Mouse (Mus musculus): Measurements from ENCODE around the gene Ifitm5. TPM values are rescaled to one million over a fixed set of nuclear protein-coding genes. Genes with fewer than 3 reads are reported as not detected.
"Not testable (repeated sequence)": the region's sequence is repeated elsewhere in the genome, so short reads cannot be mapped to it uniquely, and the experiment has no call there.

Ifitm5 gene
- polyA plus RNA-seq, 1 experiment from 2014 or later, result 2.4 TPM

GRCm38 (mm10) chr7:140975465-140975864 lies 25.4 kb upstream of the Ifitm5 start:
- Histone ChIP-seq H3K4me3 (replicated peaks) (no peak overlapping the region), H3K9me3 (no peaks in the 10 kb centered on the region), H3K36me3 (no peaks in the 10 kb centered on the region), H3K4me2 (replicated peaks) (no peak overlapping the region), H3K27ac (peak overlapping the region; percentile 75), H3K4me1 (replicated peaks) (peaks cover 28% of the 10 kb centered on the region), H3K9ac (no peak overlapping the region), H3K27me3 (replicated peaks) (no peaks in the 10 kb centered on the region)
- ATAC-seq, result no peak
- WGBS, result 28% methylated on average over 3 of the region's 3 CpGs

GRCm38 (mm10) chr7:140974940-140975339 lies 24.8 kb upstream of the Ifitm5 start:
- Histone ChIP-seq H3K4me2 (replicated peaks) (no peak overlapping the region), H3K36me3 (no peaks in the 10 kb centered on the region), H3K27ac (peak overlapping the region; percentile 75), H3K9ac (no peak overlapping the region; the same call in 1 of the 2 replicates), H3K4me1 (replicated peaks) (peaks cover 28% of the 10 kb centered on the region), H3K9me3 (no peaks in the 10 kb centered on the region), H3K27me3 (replicated peaks) (no peaks in the 10 kb centered on the region), H3K4me3 (replicated peaks) (no peak overlapping the region)
- ATAC-seq, result no peak
- WGBS, result 17% methylated on average over 9 of the region's 9 CpGs

GRCm38 (mm10) chr7:140973396-140974165 lies 23.5 kb upstream of the Ifitm5 start:
- Histone ChIP-seq H3K27me3 (replicated peaks) (no peaks in the 10 kb centered on the region), H3K36me3 (no peaks in the 10 kb centered on the region), H3K9me3 (no peaks in the 10 kb centered on the region), H3K4me1 (replicated peaks) (peaks cover 28% of the 10 kb centered on the region), H3K27ac (peak overlapping the region; percentile 75), H3K4me2 (replicated peaks) (no peak overlapping the region), H3K4me3 (replicated peaks) (no peak overlapping the region), H3K9ac (no peak overlapping the region)
- no peak for ATAC-seq
- WGBS, result 36% methylated on average over 14 of the region's 14 CpGs

GRCm38 (mm10) chr7:140971479-140972171 lies 21.5 kb upstream of the Ifitm5 start:
- WGBS, result 44% methylated on average over 8 of the region's 8 CpGs
- ATAC-seq, result peak; percentile 70
- Histone ChIP-seq H3K4me3 (replicated peaks) (no peak overlapping the region), H3K27me3 (replicated peaks) (no peaks in the 10 kb centered on the region), H3K36me3 (no peaks in the 10 kb centered on the region), H3K27ac (peak overlapping the region; percentile 91), H3K9ac (no peak overlapping the region), H3K4me2 (replicated peaks) (peak overlapping the region; percentile 24), H3K4me1 (replicated peaks) (peaks cover 31% of the 10 kb centered on the region), H3K9me3 (no peaks in the 10 kb centered on the region)

GRCm38 (mm10) chr7:140970931-140971330 lies 20.8 kb upstream of the Ifitm5 start:
- ATAC-seq, result no peak

GRCm38 (mm10) chr7:140968710-140969109 lies 18.6 kb upstream of the Ifitm5 start:
- Histone ChIP-seq H3K4me2 (replicated peaks) (peak overlapping the region; percentile 48), H3K4me1 (replicated peaks) (peaks cover 20% of the 10 kb centered on the region), H3K4me3 (replicated peaks) (peak overlapping the region; percentile 16; the same call in 1 of the 2 replicates)
- H3K27me3 ChIP-seq (replicated peaks); H3K36me3 ChIP-seq; H3K9ac ChIP-seq; ATAC-seq; H3K9me3 ChIP-seq; H3K27ac ChIP-seq: not testable (repeated sequence)
- 28% methylated on average over 3 of the region's 3 CpGs for WGBS

More at GRCm38 (mm10) chr7:140970931-140971330, 20.8 kb upstream of the Ifitm5 start:
- WGBS, result 28% methylated on average over 7 of the region's 7 CpGs
- Histone ChIP-seq H3K9me3 (no peaks in the 10 kb centered on the region), H3K4me3 (replicated peaks) (no peak overlapping the region), H3K9ac (no peak overlapping the region), H3K4me1 (replicated peaks) (peaks cover 31% of the 10 kb centered on the region), H3K36me3 (no peaks in the 10 kb centered on the region), H3K27ac (peak overlapping the region; percentile 91), H3K4me2 (replicated peaks) (no peak overlapping the region), H3K27me3 (replicated peaks) (no peaks in the 10 kb centered on the region)

- peak overlapping the region; percentile 67; the same call in 1 of the 2 replicates for H3K27ac ChIP-seq
- WGBS, result 9% methylated on average over 14 of the region's 14 CpGs
- no peaks in the 10 kb centered on the region for H3K36me3 ChIP-seq
- H3K4me2 ChIP-seq (replicated peaks), result peak overlapping the region; percentile 48
- no peak overlapping the region for H3K9ac ChIP-seq
- peaks cover 13% of the 10 kb centered on the region for H3K4me1 ChIP-seq (replicated peaks)
- peak overlapping the region; percentile 16 for H3K4me3 ChIP-seq (replicated peaks)
- peak; percentile 64 for ATAC-seq
- H3K27me3 ChIP-seq (replicated peaks), result no peaks in the 10 kb centered on the region
- no peaks in the 10 kb centered on the region for H3K9me3 ChIP-seq
Observed at GRCm38 (mm10) chr7:140967862-140968591, 17.9 kb upstream of the Ifitm5 start.

GRCm38 (mm10) chr7:140966921-140967320 lies 16.8 kb upstream of the Ifitm5 start, which contains the start of gene Ifitm1:
Ifitm1 (plus strand) TSS chr7:140967221.
- Histone ChIP-seq H3K9ac (no peak within 1 kb of the TSS), H3K4me2 (replicated peaks) (peak within 1 kb of the TSS; percentile 48)
- WGBS, result 94% methylated on average over 4 of the region's 4 CpGs

GRCm38 (mm10) chr7:140962733-140963132 lies 12.6 kb upstream of the Ifitm5 start:
- H3K9ac ChIP-seq, result no peak overlapping the region
- no peak overlapping the region for H3K4me2 ChIP-seq (replicated peaks)
- H3K9me3 ChIP-seq, result no peaks in the 10 kb centered on the region
- no peak for ATAC-seq
- no peaks in the 10 kb centered on the region for H3K27me3 ChIP-seq (replicated peaks)
- no peak overlapping the region for H3K4me3 ChIP-seq (replicated peaks)
- no peaks in the 10 kb centered on the region for H3K36me3 ChIP-seq
- no peak overlapping the region for H3K27ac ChIP-seq
- 69% methylated on average over 2 of the region's 2 CpGs for WGBS
- 0 out of 2 replicates have a peak, but pooled peaks cover 2% of the 10 kb centered on the region for H3K4me1 ChIP-seq (replicated peaks)

More at GRCm38 (mm10) chr7:140966921-140967320, 16.8 kb upstream of the Ifitm5 start, which contains the start of gene Ifitm1:
- Histone ChIP-seq H3K4me3 (replicated peaks) (peak within 1 kb of the TSS; percentile 16; the same call in 1 of the 2 replicates), H3K27me3 (replicated peaks) (no peaks in the 10 kb centered on the region), H3K36me3 (no peaks in the 10 kb centered on the region), H3K4me1 (replicated peaks) (peaks cover 13% of the 10 kb centered on the region), H3K9me3 (no peaks in the 10 kb centered on the region), H3K27ac (peak within 1 kb of the TSS; percentile 67; the same call in 1 of the 2 replicates)
- no peak for ATAC-seq

GRCm38 (mm10) chr7:140961416-140961815 lies 11.3 kb upstream of the Ifitm5 start:
- Histone ChIP-seq H3K4me1 (replicated peaks) (peaks cover 3% of the 10 kb centered on the region), H3K4me3 (replicated peaks) (no peak overlapping the region), H3K36me3 (no peaks in the 10 kb centered on the region), H3K27me3 (replicated peaks) (no peaks in the 10 kb centered on the region), H3K27ac (no peak overlapping the region), H3K9me3 (no peaks in the 10 kb centered on the region), H3K4me2 (replicated peaks) (no peak overlapping the region), H3K9ac (no peak overlapping the region)
- 86% methylated on average over 2 of the region's 2 CpGs for WGBS
- no peak for ATAC-seq

- no peaks in the 10 kb centered on the region for H3K36me3 ChIP-seq
- ATAC-seq, result no peak
- H3K9ac ChIP-seq, result no peak overlapping the region
- H3K4me3 ChIP-seq (replicated peaks), result no peak overlapping the region
- H3K27me3 ChIP-seq (replicated peaks), result no peaks in the 10 kb centered on the region
- 82% methylated on average over 5 of the region's 5 CpGs for WGBS
- H3K27ac ChIP-seq, result no peak overlapping the region
- H3K4me1 ChIP-seq (replicated peaks), result peaks cover 8% of the 10 kb centered on the region
- no peaks in the 10 kb centered on the region for H3K9me3 ChIP-seq
- no peak overlapping the region for H3K4me2 ChIP-seq (replicated peaks)
Observed at GRCm38 (mm10) chr7:140960026-140960425, 9.9 kb upstream of the Ifitm5 start.

Measured in intestine, embryonic 15.5 days (tissue).